Mouse (Mus musculus) myocyte (in vitro differentiated cells): ENCODE results near the gene Crym.

Source experiments
- CEBPB ChIP-seq: IDR thresholded peaks from 2 replicates; pipeline ENCODE4 v1.6.1; 2011; ENCODE audit warnings: mild to moderate bottlenecking, moderate library complexity; ENCODE audit not compliant: poor library complexity, insufficient read depth, severe bottlenecking
- MAX ChIP-seq: IDR thresholded peaks from one replicate; pipeline ENCODE4 v1.6.1; 2011; ENCODE audit warnings: low read depth, mild to moderate bottlenecking, control low read depth
- MYOD1 ChIP-seq, 3 experiments: IDR thresholded peaks; one replicate each; pipeline ENCODE4 v1.6.1; 2011; ENCODE audit warnings: control low read depth in 2 of 3, low read depth in 2 of 3, mild to moderate bottlenecking in 2 of 3, moderate library complexity in 1 of 3; ENCODE audit not compliant: insufficient read length in 2 of 3, control insufficient read depth in 1 of 3
- MYOG ChIP-seq, 3 experiments: IDR thresholded peaks; one replicate each; pipeline ENCODE4 v1.6.1; 2011; ENCODE audit warnings: control low read depth in 2 of 3, low read depth in 2 of 3, mild to moderate bottlenecking in 2 of 3; ENCODE audit not compliant: insufficient read length in 2 of 3, control insufficient read depth in 1 of 3, insufficient read depth in 1 of 3
- POLR2A ChIP-seq: IDR thresholded peaks from one replicate; pipeline ENCODE4 v1.6.1; 2011; ENCODE audit warnings: low read depth, mild to moderate bottlenecking, control low read depth, moderate library complexity; ENCODE audit not compliant: insufficient read length
- REST ChIP-seq: IDR thresholded peaks from one replicate; pipeline ENCODE4 v1.6.1; 2011; ENCODE audit warnings: mild to moderate bottlenecking, control low read depth, moderate library complexity; ENCODE audit not compliant: insufficient read depth, insufficient read length
- TCF12 ChIP-seq: IDR thresholded peaks from one replicate; pipeline ENCODE4 v1.6.1; 2011; ENCODE audit warnings: mild to moderate bottlenecking, control low read depth; ENCODE audit not compliant: poor library complexity, insufficient read depth, severe bottlenecking

DNA sequence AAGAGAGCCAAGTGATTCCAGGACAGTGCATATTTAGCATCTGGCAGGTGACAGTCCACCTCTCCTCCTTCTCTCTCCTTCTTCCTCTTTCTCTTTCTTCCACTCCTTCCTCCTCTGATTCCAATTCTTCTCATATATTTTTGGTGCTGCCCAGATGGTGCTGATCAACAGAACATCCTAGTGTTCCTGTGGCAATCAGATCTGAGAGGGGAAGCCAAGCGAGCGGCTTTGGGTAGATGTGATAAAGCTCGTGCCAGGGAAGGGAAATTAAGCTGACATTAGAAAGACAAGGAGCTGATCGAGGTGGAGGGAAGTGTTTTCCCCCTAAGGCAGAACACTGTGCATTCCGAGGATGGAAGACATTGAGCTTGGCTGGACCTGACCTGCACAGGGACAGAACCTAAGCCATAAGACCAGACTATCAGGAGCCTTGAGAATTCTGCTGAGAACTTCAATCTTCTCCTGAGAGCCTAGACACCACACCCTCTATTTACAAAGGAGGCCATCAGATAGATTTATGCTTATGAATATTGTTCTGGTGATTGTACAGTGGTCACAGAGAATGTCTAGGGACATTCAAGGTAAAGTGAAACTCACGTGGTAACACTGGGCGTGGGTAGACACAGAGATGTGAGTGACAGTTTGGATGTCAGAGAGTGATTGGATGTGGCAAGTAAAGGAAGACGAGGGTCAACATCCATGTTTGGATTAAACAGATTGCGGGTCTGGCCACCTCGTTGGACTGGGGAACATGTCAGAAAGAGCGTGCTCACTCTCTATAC, 27.0 kb downstream of the Crym start:
- TF ChIP-seq MAX (no peak), POLR2A (no peak), MYOD1 (IDR thresholded peaks at IDR 0.05; ENCODE audit: control insufficient read depth in 1 of 3, insufficient read length in 2 of 3, low read depth in 2 of 3) (no peak), TCF12 (no peak), CEBPB (no peak), MYOG (IDR thresholded peaks at IDR 0.05; ENCODE audit: control insufficient read depth in 1 of 3, insufficient read depth in 1 of 3, insufficient read length in 2 of 3, low read depth in 2 of 3) (no peak), REST (no peak)
